Mouse (Mus musculus) liver, postnatal 0 days (tissue): ENCODE results near the gene Filip1.

Experiments
- CTCF ChIP-seq: sonication (generic); IDR thresholded peaks from 2 replicates; pipeline ENCODE4 v1.5.1; 2016; ENCODE audit warnings: antibody characterized with exemption, low read depth
- EP300 ChIP-seq: IDR thresholded peaks from 2 replicates; pipeline ENCODE4 v1.6.1; 2016; ENCODE audit warnings: antibody characterized with exemption, low read depth, mild to moderate bottlenecking

DNA sequence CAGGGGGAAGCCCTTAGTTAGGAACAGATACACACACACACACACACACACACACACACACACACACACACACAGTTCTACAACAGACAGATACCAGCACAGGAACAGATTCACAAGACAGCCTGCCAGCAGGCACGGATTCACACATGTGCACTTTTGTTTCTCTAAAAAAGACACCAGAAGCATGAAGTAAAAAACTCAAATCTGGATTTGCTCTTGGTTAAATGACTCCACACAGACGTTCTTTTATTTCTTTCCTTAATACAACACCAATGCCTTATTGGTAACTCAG, 226.9 kb downstream of the Filip1 start:
- TF ChIP-seq CTCF (no peak), EP300 (no peak)
